Mouse (Mus musculus): ENCODE measurements around the gene Rusc2.

The Rusc2 gene

GRCm38 (mm10) chr4:43443511-43443910, 61.7 kb downstream of the Rusc2 start:
- peak; percentile 28 for DNase-seq (ENCODE audit: low spot score)

GRCm38 (mm10) chr4:43447251-43447650, 65.5 kb downstream of the Rusc2 start:
- no peak for DNase-seq (ENCODE audit: low spot score)

DNA sequence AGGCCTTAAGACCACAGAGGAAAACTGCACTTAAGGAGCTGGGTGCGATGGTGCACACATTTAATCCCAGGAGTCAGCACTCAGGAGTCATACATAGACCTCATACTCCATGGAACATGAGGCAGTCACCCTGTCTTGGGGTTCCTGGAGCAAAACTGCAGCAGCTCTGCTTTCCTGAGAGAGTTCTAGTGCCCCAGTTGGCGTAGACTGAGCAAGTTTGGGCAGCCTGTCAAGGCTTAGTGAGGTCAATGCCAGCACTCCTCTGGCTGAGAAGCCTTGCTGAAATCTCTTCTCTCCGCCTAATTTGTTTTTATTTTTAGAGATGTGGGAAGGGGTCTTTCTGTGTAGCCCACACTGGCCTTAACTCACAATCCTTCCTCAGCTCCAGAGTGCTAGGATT, 66.8 kb downstream of the Rusc2 start:
- no peak for DNase-seq (ENCODE audit: low spot score)

DNA sequence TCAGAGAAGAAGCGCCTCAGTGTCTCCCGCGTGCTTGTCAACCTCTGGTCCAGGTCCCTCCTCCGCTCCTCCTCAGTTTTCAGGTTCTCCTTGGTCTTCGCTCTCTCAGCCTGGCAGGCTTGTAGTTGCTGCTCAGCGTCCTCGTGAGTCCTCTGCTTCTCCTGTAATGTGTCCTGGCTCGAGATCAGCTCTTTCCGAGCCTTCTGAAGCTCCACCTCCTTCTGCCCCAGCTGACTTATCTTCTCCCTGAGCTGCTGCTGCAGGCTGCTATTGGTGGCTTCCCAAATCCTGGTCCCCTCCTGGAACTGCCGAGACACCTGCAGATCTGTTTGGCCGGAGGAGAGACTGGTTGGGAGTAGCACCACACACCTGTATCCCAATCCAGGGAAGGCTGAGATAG, 70.5 kb downstream of the Rusc2 start:
- DNase-seq (ENCODE audit: low spot score): no peak

DNA sequence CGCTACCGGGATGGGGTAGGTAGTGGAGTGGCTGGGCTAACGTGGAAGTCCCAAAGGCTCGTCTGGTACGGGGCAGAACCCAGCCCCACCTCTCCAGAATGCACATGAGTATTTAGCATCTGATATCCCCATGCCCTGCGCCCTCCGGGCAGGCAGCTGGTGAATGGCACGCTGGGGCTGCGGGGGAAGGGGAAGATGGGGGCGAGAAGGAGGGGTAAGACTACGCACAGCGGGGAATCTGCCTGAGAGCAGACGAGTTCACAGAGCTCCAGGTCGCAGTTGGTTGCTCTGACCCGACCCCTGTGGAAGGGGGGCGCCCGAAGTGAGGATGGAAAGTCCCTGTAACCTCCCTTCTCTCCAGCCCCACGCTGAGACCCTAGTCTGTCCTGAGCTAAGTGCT, 71.6 kb downstream of the Rusc2 start:
- DNase-seq (ENCODE audit: low spot score): no peak

- DNase-seq (ENCODE audit: low spot score): no peak
Measured at GRCm38 (mm10) chr4:43454041-43454836, 72.5 kb downstream of the Rusc2 start, which contains the start of gene Cd72. TSS of gene Cd72 (minus strand) at chr4:43454628.

GRCm38 (mm10) chr4:43456470-43456869, 74.7 kb downstream of the Rusc2 start:
- no peak for DNase-seq (ENCODE audit: low spot score)

- DNase-seq (ENCODE audit: low spot score): no peak
Measured at GRCm38 (mm10) chr4:43457124-43457523, 75.3 kb downstream of the Rusc2 start.

GRCm38 (mm10) chr4:43463102-43463501, 81.3 kb downstream of the Rusc2 start:
- DNase-seq (ENCODE audit: low spot score): no peak

DNA sequence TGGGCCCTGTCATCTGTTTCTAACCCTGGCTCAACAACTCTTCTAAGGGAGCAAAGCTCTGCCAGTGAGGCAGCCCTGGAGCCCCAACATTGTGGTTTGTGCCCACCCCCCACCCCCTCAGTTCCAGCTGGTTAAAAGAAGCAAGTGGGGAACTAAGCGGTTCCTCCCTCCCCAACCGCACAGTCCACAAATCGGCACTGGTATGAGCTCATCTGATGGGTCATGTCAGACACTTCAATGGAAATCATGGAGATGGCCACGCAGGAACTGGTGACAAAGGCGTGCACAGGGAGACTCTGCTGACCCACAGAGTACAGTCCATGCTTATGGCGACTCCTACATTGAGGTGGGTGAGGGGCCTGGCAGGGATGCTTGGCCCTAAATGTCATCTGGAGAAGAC, 84.2 kb downstream of the Rusc2 start:
- no peak for DNase-seq (ENCODE audit: low spot score)

DNA sequence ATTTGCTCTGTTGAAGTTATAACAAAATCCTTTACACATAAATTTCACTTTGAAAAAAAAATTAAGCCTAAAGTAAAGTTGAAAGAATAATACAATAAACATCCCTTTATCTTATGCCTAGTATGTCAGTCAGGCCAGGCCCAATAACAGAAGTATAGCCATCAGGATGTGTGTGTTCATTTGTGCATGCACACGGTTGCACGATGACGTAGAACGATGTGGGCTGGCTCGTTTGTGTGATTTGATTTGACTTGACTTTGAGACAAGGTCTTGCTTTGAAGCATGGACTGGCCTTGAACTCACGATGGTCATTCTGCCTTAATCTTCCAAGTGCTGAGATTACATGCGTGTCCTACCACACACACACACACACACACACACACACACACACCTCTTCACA, 85.1 kb downstream of the Rusc2 start:
- DNase-seq (ENCODE audit: low spot score): no peak

DNA sequence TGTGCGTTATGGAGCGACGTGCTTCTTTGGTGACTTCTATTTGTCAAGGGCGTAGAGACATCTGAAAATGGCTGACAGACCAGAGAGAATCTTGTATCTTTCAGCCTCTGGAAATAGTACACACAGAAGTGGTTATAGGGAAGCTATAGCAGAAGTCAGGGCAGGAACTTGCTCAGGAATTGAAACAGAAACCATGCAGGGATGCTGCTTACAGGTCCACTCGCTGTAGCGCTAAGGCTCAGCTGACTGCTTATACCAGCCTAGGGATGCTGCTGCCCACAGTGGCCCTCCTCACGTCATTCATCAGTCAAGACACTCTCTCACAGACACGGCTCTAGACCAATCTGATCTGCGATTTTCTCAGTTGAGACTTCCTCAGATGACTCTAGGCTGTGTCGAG, 88.5 kb downstream of the Rusc2 start:
- DNase-seq (ENCODE audit: low spot score): no peak

- DNase-seq (ENCODE audit: low spot score): no peak
Measured at GRCm38 (mm10) chr4:43473636-43474035, 91.9 kb downstream of the Rusc2 start.

- no peak for DNase-seq (ENCODE audit: low spot score)
Measured at GRCm38 (mm10) chr4:43476604-43477003, 94.8 kb downstream of the Rusc2 start.

All from yolk sac, embryonic 10.5 days (tissue).